Mouse (Mus musculus) cerebellum, adult 9-10 months (tissue): ENCODE data around the gene Ank2.

Experiments used
- DNase-seq: peaks from one replicate; pipeline ENCODE4 v3.0.0; 2022

Ank2 gene

DNA sequence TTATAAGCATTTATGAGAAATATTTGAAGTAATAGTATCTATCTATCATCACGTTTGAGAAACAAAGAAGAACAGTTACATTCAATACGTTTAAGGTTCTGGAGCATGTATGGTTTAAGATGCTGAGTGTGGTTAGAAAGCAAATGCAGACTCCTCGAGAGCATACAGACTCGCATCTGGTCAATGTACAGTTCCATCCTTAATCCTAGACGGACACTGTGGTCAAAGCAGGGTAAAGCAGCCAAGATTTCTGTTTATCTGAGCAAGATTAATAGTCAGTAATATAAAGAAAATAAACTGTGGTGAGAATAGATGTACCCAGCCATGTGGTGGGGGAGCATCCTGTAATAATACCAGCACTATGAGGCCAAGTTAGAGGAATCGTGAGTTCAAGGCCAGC is 223.2 kb downstream of the Ank2 start:
- DNase-seq, result no peak

DNA sequence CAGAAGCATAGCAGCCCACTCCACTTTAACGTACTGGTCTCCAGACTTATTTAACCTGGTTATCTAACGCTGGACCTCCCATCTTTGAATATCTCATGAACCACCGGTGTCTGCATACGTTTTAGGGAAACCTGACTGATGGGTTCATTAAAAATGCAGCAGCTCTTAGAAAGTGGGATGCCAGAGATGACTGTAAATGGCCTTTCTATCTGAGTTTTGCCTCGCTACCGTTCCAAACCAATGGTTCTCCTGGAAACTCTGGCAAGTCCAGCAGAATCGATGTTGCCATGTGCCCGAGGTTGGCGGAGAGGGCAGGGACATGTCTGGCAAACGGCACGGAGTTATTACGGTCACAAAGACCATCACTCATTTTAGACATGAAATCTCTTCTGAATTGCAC is 226.3 kb downstream of the Ank2 start:
- no peak for DNase-seq

DNA sequence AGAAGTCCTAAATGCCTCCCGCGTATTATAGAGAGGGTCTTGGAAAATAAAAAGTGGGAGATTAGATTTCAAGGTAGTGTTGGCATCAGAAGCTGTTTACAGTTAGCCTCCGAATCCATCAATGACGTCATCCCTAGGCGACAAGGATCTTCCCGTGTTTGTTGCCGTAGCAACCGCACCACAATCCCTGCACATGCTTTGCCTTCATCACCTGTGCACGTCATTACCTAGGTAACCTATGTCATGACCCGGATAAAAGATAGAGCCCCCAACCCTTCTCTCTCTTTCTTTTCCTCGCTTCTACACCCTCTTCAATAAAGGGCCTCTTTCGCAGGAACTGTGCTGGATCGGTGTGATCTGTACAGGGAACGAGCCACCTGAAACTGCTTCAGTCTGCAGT is 229.5 kb downstream of the Ank2 start:
- DNase-seq, result no peak

DNA sequence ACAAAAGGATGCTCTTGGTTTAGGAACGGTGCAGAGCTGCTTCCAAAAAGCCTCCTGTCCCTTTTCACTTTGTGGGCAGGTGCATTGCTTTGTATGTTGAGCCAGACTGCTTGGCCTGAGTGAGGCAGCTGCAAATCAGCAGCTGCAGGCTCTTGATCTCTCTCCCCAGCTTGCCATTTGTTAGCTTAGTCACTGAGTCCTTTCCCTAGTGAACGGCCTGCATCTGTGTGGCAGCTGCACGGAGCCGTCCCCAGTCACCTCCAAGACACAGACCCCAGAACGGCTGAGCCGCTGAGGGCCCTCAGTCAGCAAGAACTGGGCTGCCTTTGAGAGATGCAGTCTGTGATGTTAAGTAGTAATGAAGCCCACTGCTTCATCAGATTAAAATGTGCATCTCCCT is 231.3 kb downstream of the Ank2 start:
- DNase-seq, result no peak

DNA sequence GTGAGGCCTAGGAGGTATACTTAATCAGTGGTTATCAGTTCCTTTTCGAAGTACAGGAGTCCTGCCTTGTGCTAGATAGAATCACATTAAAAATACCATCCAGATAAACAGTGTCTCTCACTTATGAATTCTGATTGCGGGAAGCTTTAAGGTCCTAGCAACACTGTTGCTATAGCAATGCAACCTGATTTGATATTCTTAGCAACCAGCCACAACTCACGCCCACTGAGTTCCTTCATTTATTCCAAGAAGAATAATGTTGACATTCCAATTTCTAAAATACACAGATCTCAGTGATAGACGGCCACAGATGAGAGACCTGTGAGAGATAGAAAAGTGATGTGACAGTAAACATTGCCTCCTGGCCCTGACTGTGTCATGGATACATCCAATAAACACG is 233.4 kb downstream of the Ank2 start:
- no peak for DNase-seq

DNA sequence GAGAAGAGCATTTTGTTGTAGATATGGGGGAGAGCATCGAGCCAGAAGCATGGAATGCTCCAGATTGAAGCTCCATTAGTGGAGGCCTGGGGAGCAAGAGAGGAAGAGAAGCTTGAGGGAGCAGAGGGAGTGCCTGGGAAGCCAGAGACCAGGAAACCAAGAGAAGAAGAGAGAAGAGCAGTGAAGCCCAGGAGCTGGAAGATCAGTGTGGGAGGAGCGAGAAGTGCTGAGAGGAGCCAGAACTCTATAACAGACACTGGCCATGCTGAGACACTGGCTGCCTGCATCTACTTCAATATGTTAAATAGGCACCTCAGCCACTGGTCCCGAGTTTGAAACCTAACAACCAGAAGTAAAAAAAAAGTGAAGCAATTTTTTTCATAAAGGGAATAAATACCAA is 234.0 kb downstream of the Ank2 start:
- DNase-seq, result no peak

DNA sequence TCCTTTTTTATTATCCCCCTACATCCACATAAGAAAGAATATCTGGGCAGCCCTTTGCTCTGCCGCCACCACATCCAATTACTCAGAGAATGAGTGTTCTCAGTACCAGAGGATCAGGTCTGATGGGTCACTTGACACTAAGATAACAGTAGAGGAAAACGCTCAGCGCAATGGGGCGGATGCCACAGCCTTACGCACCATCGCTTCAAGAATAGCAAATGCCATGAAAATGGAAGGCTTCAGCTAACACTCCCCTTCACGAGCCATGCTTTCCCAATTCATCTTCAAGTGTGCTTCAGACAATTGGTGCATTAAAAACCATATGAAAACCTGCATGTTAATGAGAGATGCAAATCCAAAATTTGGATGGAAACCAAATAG is 238.4 kb downstream of the Ank2 start:
- DNase-seq, result no peak

DNA sequence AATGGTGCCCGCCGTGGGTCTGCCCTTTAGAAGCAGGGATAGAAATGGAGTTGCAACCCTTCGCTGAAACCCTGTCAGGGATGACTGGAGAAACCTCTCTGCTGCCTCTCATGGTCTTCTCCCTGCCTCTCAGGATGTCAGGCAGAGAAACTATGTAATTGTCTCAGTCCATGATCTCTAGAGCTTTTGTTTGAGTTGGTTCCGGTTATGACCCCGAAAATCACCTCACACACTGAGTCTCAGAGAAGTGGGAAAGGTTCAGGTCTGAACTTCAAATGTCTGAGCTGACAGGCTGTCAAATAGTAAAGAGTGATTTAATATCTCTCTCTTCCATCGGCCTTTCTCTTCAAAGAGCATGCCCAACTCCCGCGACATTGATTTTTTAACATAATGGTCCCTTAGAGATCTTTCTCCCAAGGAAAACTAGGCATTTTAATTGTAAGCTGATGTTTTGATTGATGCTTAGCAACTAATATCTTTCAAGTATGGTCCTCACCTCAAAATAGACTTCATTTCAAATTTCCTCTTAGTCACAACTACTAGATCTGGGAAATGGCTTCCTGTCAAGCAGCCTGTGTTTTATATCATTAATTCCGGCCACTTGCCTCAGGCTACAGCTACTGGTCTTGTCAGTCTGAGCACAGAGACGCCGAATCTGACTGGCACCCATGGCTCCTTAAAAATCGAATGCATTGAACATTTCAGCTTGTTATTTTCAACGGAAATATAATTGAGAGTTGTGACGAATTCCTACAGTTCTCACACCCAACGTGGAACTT is 239.0 kb downstream of the Ank2 start:
- no peak for DNase-seq

DNA sequence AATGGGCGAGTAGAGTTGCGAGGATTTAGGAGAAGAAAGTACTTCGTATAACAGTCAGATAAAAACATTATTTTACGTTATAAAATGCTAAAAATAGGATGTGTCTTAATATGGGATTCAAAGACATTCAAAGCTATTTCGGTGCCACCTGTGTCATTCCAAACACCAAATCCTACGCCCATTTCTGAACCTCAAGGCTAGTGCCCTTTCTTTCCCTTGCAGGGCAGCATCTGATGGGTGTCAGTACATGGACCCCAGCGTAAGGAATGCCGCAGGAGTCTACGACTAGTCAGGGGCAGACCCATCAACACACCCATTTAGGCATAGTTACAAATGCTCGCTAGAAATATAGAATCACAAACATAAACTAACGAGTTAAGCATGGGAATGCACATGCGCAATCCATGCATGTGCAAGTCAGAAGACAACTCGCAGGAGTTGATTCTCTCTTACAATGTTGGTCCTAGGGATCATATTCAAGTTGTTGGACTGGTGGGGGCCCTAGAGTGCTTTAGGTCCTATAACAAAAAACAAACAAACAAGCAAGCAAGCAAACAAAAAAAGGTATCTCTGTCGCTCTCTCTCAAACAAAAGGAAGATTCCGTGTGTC is 240.6 kb downstream of the Ank2 start:
- peak; percentile 41 for DNase-seq

DNA sequence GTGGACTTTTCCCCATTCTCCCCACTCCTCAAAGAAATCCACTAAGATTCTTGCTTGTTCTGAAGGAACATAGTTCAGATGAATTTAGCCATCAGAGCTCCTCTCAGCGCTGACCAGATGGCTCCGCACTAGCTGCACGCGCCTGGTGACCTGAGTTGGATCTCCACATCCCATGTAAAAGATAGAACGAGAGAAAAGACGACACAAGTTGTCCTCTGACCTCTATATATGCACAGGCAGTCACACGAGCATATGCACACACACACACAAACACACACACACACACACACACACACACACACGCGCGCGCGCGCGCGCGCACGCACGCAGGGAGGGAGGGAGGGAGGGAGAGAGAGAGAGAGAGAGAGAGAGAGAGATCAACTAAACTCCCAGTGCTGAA is 241.2 kb downstream of the Ank2 start:
- peak; percentile 74 for DNase-seq

DNA sequence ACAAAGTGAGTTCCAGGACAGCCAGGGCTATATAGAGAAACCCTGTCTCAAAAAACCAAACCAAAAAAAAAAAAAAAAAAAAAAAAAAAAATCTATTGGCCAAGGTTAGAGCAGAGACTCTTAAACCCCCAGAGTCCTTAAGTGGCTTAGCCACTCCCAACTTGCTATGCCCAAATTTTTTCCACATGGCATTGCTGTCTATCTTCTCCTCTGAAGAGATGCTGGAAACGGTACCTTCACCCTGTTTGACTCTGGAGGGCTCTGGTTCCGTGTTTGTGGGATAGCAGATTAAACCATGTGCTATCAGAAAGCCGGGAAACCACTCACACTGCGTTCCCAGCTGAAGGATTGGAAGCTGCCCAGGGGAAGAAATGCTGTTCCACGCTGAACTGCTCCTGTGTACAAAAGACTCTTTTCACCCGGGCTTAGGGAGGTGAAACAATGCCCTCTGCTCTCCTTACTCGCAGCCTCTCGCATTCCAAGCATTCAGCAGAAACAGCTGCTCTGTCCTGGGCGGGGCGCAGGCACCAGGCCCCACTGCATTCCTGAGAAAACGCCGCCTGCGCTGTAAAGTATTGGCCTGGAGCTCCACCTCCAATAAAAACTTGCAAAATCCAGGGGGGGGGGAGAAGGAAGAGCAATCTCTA is 241.7 kb downstream of the Ank2 start:
- DNase-seq, result peak; percentile 65

DNA sequence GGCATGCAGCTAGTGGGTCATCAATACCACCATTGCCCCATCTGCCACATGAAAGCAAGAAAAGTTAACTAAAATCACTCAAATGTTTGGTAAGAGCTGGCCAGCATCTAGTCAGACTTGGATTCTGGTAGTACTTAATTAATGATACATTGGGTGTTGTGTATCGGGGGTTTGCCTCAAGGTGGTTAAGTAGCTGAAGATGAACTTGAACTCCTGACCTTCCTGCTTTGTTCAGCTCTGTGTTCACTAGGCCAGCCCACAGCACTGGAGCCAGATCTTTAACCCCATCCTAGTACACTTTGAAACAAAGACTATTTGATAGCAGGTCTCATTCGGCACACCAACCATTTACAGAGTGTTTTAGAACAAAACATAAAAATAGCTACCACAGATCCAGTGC is 242.5 kb downstream of the Ank2 start:
- DNase-seq, result no peak

DNA sequence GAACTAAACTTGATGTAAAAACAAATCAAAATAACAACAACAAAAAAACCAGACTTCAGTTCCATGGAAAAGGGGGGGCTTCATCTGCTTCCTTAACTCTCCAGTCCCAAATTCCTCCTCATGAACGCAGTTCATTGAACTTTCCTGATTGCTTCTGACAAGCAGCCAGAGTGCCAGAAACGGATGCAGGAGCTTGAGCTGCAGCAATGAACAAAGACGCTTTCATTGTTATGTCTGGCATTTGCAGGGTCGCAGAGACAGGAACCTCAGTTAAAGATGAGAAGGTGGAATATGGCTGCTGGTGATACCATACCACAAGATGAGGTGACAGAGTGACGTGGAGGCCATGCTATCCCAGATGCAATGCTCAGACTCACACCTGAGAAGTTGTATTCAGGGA is 248.2 kb downstream of the Ank2 start:
- no peak for DNase-seq

DNA sequence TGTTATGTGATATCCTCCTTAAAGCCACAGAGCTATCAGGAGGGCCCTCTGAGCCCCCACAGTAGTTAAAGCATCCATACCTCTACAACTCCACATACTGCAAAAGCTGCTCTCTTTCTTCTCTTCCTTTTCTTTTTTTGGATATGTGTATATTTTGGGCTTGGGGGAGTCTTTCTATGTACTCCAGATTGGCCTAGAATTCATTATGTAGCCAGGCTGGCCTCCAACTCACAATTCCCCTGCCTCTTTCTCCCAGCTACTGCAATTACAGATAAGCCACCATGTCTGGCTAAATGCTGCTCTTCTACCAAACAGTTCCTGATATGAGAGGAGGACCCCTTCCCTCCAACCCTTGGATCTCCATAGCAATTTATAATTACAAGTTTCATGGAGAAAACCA is 250.5 kb downstream of the Ank2 start:
- no peak for DNase-seq

DNA sequence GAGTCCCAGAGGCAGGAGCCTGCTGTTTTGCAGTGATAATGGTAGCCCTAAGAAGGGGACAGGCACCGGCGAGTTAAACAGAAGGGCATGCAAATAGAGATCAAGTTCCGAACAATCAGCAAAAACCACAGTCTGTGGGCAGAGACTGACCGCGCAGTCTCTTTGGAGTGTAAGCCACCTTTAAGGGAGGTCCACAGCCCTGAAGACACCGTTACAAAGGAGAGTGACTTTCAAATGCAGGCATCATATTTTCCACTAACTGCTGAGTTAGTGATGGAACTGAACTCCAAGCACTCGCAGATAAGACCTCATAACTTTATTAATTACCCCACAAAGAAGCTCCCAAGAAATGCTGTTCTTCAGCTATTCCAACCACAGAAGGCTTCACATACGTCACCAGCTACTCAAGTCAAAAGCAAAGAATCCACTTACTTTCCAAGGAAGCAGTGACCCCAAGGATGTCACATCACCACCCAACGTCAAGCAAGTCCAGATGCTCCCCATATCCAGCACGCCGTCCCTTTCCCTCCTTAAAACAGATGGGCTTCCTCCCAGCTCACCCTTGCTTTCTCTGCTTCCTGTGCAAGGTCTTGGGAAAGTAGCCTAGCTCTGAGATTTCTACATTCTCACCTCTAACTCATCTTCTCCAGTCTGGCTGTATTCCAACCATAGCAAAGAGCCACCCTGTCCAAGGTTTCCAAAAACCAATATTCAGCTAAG is 252.0 kb downstream of the Ank2 start:
- no peak for DNase-seq

DNA sequence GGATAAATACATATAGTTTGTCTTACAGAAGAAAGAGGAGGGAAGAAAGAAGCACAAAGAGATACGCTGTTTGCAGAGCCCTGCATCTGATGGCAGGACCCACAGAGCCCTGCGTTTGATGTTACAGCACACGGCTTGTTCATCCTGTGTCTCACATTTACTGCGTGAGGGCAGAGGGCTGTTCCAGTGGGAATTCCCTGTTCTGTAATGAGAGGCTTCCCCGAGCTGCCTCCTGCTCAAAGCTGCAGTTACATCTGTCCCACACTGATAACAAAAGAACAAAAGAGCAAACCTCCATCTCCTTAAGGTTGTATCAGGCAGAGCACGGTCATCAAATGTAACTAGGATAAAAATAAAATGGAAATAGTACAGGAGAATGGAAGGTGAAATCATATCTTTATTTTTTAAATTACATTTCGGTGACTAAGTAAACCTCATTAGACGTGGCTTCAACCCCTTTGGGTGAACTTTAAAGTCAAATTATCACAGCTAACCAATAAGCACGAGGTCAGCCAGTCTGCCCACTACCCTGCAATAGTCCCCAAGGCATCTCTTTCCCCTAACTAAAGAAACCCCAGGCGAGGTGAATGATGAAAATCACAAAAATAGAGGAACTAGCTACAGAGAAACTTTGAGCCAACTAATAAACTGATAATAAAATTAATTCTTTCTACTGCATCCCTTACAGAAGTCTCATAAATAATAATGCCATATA is 255.1 kb downstream of the Ank2 start:
- no peak for DNase-seq

DNA sequence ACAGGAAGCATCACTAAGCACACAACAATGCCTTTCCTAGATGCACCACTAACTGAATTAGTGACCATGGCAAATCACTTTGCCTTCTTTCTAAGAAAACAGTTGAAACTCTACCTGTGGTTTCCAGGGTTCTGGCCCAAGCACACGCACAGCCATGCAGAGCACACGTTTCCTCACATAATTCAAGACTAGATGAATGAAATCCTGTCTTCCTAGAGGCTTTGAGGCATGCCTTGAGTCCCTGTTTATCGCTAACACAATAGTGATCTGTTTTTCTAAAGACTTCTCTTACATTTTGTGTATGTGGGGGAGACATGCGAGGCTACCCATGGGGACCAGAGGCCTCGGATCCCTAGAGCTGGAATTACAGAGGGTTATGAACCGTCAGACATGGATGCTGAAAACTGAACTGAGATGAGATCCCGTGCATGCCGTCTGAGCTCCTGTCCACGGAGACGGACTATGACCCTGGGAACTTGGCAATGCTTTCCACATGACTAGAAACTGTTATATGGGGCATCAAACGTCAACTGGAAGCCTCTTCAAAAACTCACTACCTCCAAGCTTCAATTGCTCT is 256.8 kb downstream of the Ank2 start:
- no peak for DNase-seq

DNA sequence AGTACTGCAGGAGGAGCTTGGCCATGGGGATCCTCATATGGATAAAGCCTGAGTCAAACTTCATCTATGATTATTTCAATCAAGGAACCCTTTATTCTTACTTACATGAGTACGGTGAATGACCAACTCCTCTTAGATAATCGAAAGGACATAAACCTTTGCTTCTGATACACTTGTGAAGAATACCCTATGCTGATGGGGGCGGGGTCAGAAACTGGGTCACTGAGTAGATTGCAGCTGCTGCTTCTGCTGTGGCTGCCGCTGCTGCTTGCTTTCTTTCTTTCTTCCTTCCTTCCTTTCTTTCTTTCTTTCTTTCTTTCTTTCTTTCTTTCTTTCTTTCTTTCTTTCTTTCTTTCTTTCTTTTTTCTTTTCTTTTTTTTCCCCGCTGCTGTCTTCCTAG is 263.9 kb downstream of the Ank2 start:
- DNase-seq, result no peak

DNA sequence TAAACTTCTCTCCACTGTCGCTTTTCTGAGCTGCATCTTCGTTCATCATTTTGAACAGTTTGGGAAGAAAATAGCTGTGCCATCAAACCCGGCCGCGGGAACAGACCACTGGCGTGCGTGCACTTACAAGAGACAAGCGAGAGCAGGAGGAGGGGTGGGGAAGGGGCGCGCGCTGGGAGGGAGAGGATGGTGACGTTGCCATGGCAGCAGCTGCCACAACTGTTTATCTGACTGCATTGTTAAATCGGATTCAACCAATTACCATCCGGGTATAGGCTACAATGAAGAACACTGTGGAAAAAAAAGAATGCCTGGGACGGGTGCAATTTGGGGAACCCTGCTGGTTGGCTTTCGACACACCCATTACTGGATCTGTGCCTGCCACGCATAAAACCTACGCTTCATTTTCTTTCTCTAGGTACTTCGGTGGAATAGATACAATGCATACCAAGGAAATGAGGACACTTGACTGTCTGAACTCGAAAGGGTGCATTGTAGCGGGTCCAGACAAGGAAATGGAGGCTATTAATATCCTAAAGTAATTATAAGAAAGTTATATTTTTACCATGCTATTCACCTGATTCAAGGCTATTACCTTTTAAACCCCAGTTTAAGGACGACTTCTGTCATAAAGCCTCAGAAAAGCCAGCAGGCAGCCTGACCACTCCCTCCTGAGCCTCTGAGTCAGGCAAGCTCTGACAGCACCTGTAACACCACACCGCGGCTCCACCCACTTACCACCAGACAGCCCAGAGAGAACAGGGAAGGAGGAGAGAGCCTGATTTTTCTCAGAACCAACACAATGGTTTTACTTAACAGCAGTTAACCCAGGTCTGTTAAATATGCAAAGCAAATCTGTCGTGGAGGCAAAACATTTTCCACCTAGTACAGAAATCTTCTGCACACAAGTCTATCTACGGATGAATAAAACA is 273.1 kb downstream of the Ank2 start:
- DNase-seq, result peak; percentile 84

DNA sequence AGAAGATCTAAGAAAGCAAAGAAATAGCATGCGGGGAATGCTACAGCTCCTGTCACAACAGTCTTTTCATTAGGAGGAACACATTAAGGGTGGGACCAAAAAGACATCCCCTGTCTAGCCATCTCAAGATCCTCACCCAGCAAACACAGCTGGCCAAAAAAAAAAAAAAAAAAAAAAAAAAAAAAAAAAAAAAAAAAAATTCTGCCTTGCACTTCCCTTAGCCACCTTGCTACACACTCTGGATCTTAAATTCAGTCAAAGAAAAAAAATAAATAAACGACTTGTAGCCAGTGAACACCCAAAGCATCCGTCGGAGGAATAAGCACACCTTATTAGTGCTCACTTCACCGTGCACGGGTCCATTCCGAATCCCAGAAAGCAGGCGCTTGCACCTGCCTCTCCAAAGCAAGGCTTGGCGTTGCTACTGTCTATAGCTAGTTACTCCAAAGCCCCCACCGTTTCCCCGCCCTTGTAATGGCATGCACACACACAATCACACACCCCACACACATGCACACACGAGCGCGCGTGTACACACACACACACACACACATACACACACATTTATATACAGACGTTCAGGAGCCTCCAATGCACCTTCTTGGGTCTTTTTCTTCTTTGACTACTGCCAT is 273.9 kb downstream of the Ank2 start:
- DNase-seq, result peak; percentile 81
